In genomic region chr5:74511686-74512085, GRCm38 (mm10) we compare ENCODE assay signal across 11 mouse cellular contexts. TPM values are rescaled to one million over a fixed set of nuclear protein-coding genes. Genes with fewer than 3 reads are reported as not detected.
DNase-seq lines count a peak whose midpoint lies in the region; ATAC-seq and TF ChIP-seq lines count a peak whose summit lies in the region.
"Had no signal": no experiment of that assay in that cellular context is flagged by ENCODE, and none has a peak within 500 bp of the region (broad histone marks: within the 10 kb centered on the region; RNA-seq: fewer than 3 reads in every experiment).

No protein-coding gene starts in this region.

- H3K27me3 ChIP-seq in midbrain, postnatal 0 days (ENCODE audit: insufficient read depth, low read length): no peaks in the 10 kb centered on the region
- no peaks in the 10 kb centered on the region for H3K27me3 ChIP-seq in midbrain, embryonic 13.5 days
- H3K27me3 ChIP-seq: embryonic facial prominence, embryonic 12.5 days; liver, embryonic 13.5 days had no signal

- H3K9ac ChIP-seq in midbrain, postnatal 0 days (replicated peaks; ENCODE audit: low read length, poor library complexity, severe bottlenecking): no peak overlapping the region
- no peak overlapping the region for H3K9ac ChIP-seq in midbrain, embryonic 13.5 days (replicated peaks)
- H3K9ac ChIP-seq: embryonic facial prominence, embryonic 12.5 days; liver, embryonic 13.5 days had no signal

- no peak for DNase-seq in frontal cortex, postnatal 25 days (ENCODE audit: low spot score in 2 of 2)
- peak; percentile 17 for DNase-seq in midbrain, postnatal 0 days (ENCODE audit: low spot score)
- DNase-seq in cerebellum, postnatal 25 days: peak; percentile 25 to 51
- peak; percentile 9 for DNase-seq in lung, postnatal 36 days
- DNase-seq in gastrocnemius, postnatal 10 days: no peak
- DNase-seq: gastrocnemius, postnatal 25 days; liver, embryonic 13.5 days had no signal

- H3K9me3 ChIP-seq in midbrain, postnatal 0 days (ENCODE audit: low read length): no peaks in the 10 kb centered on the region
- H3K9me3 ChIP-seq in midbrain, embryonic 13.5 days: no peaks in the 10 kb centered on the region
- H3K9me3 ChIP-seq: embryonic facial prominence, embryonic 12.5 days; liver, embryonic 13.5 days had no signal

- no peak overlapping the region for H3K4me3 ChIP-seq in midbrain, postnatal 0 days (ENCODE audit: low read depth, low read length)
- H3K4me3 ChIP-seq in midbrain, embryonic 13.5 days (replicated peaks): no peak overlapping the region
- H3K4me3 ChIP-seq: embryonic facial prominence, embryonic 12.5 days; liver, embryonic 13.5 days had no signal

- H3K36me3 ChIP-seq in midbrain, postnatal 0 days (ENCODE audit: insufficient read depth, low read length): peaks cover 4% of the 10 kb centered on the region; the same call in 1 of the 2 replicates
- H3K36me3 ChIP-seq in midbrain, embryonic 13.5 days: no peaks in the 10 kb centered on the region; the same call in 1 of the 2 replicates
- H3K36me3 ChIP-seq: embryonic facial prominence, embryonic 12.5 days had no signal

- H3K4me2 ChIP-seq in midbrain, postnatal 0 days (ENCODE audit: low read depth, low read length, poor library complexity, severe bottlenecking): no peak overlapping the region
- H3K4me2 ChIP-seq in midbrain, embryonic 13.5 days (replicated peaks): no peak overlapping the region
- H3K4me2 ChIP-seq: embryonic facial prominence, embryonic 12.5 days; liver, embryonic 13.5 days had no signal

- TF ChIP-seq CTCF in midbrain, postnatal 0 days (IDR thresholded peaks at IDR 0.05): no peak

- 0 out of 2 replicates have a peak, but pooled peaks have one; percentile 34 for ATAC-seq in frontal cortex, adult (ENCODE audit: low TSS enrichment)
- no peak for ATAC-seq in midbrain, postnatal 0 days (ENCODE audit: low FRiP score)
- ATAC-seq in midbrain, embryonic 13.5 days: no peak
- no peak for ATAC-seq in erythroid progenitor cell, adult 5-6 weeks (replicated peaks; ENCODE audit: low FRiP score, poor library complexity, severe bottlenecking)

- H3K4me1 ChIP-seq in midbrain, postnatal 0 days (ENCODE audit: insufficient read depth, low read length): no peaks in the 10 kb centered on the region
- no peaks in the 10 kb centered on the region for H3K4me1 ChIP-seq in midbrain, embryonic 13.5 days (replicated peaks)
- H3K4me1 ChIP-seq: embryonic facial prominence, embryonic 12.5 days; liver, embryonic 13.5 days had no signal

- no peak overlapping the region for H3K27ac ChIP-seq in midbrain, postnatal 0 days (ENCODE audit: low read depth, low read length)
- H3K27ac ChIP-seq in midbrain, embryonic 13.5 days: no peak overlapping the region
- H3K27ac ChIP-seq: embryonic facial prominence, embryonic 12.5 days; liver, embryonic 13.5 days had no signal

RNA-seq across cellular contexts. Expression of gene Scfd2, which starts 19.9 kb away (rescaled TPM):
- total RNA-seq in midbrain, postnatal 0 days (2014; rRNA removed): 23.6 and 33.2 TPM in 2 replicates
- polyA plus RNA-seq in midbrain, postnatal 0 days (2015; fragmentation: Nextera tagmentation; extraction: Ambion mirVana): 16.0 and 17.5 TPM in 2 replicates
- polyA plus RNA-seq in midbrain, embryonic 13.5 days (2015; fragmentation: Nextera tagmentation; extraction: Ambion mirVana): 19.5 and 21.7 TPM in 2 replicates
- total RNA-seq in gastrocnemius, postnatal 10 days (2021): 10 to 100 TPM; 10.2 to 12.8 TPM
- total RNA-seq in erythroid progenitor cell, adult 5-6 weeks (2015; ENCODE audit: low replicate concordance): 7.1 and 10.8 TPM in 2 replicates
- total RNA-seq in erythroid progenitor cell, adult 5-6 weeks (2017; ENCODE audit: low replicate concordance): 2.2 and 3.8 TPM in 2 replicates

RNA-seq across cellular contexts. Expression of gene Fip1l1, which starts 23.6 kb away (rescaled TPM):
- total RNA-seq in midbrain, postnatal 0 days (2014; rRNA removed): 57.1 and 57.6 TPM in 2 replicates
- 53.1 and 63.1 TPM in 2 replicates for polyA plus RNA-seq in midbrain, postnatal 0 days (2015; fragmentation: Nextera tagmentation; extraction: Ambion mirVana)
- polyA plus RNA-seq in midbrain, embryonic 13.5 days (2015; fragmentation: Nextera tagmentation; extraction: Ambion mirVana): 85.1 and 88.1 TPM in 2 replicates
- total RNA-seq in gastrocnemius, postnatal 10 days (2021): 10 to 100 TPM; 29.6 to 38.2 TPM
- 84.3 and 103 TPM in 2 replicates for total RNA-seq in erythroid progenitor cell, adult 5-6 weeks (2015; ENCODE audit: low replicate concordance)
- total RNA-seq in erythroid progenitor cell, adult 5-6 weeks (2017; ENCODE audit: low replicate concordance): 97.7 and 122 TPM in 2 replicates

Comparison
In these comparisons a context has a peak if more than half of its experiments do, and no peak if none do; other contexts are left out.
1. DNase-seq: peak in midbrain, postnatal 0 days (single experiment), cerebellum, postnatal 25 days (2 of 2) and lung, postnatal 36 days (single experiment); none in frontal cortex, postnatal 25 days (0 of 2) and gastrocnemius, postnatal 10 days (single experiment).